Mouse (Mus musculus): ENCODE measurements around the gene Alox5.
"Not testable (repeated sequence)": the region's sequence is repeated elsewhere in the genome, so short reads cannot be mapped to it uniquely, and the experiment has no call there.

The Alox5 gene

DNA sequence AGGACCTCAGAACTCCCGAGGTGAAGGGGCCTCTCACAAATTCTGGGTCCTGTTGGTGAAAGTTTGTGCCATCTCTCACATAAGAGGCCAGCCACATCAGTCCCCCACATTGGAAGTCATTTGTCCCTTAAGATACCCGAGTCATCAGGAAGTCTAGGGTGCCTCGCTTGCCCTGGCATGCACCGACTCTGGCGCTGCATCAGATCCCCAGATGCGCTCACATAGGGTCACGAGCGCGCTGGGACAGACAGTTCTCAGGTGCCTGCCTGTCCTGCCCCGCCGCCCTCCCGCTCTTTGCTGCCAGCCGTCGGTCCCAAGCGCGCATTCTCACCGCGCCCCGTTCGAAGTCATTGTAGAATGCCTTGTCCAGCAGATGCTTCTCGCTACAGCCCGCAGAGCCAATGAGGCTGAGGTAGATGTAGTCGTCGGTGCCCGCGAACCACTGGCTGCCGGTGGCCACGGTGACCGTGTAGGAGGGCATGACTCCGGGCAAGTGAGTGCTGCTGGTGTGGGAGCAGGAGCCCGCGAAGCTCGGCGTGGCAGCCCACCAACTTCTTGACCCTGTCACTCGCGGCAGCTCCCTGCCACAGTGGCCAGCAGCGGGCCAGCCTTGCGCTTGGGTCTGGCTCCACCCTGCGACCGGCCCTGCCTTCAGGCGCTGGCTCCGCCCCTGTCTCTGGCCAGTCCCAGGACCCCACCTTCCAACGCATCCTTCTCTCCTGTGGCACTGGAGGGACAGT, at the start of gene Alox5:
TSS of gene Alox5 (minus strand) at position 635 of the 740 bp plus-strand sequence.
- peak in 1 of 2 experiments; percentile 4 for DNase-seq

DNA sequence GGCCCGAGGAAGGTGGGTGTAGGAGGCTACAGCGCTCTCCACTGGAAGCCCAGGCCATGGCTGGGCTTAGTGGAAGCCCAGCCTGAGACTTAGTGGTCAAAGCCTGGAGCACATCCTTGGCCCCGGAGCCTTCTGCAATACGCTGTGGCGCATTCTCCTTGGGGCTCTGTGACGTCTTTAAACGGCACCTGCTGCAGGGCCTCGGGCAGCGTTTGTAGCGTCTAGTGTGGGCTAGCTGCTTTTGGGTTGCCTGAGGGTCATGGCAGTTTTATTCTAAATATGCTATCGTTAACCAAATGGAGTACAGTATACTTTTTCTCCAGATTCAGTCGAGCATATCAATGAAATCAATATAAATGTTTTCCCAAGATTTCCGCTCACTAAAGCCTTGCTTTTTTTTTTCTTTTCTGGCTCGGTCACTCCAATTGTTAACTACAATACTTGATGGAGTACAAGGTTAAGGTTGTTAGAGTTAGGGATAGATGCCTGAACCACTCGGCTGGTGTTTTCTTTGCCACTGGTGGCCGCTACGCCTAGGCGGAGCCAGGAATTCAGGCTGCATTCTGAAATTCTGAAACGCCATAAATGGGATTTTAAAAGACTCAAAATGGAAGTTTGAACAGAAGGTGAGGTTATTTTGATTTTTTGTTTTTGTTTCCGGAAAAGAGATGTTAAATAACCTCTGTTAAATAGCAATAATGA, 45.5 kb upstream of the Alox5 start, which contains the start of gene Olfr212:
TSS of gene Olfr212 (plus strand) at position 215 of the 702 bp plus-strand sequence.
- DNase-seq: not testable (repeated sequence)

DNA sequence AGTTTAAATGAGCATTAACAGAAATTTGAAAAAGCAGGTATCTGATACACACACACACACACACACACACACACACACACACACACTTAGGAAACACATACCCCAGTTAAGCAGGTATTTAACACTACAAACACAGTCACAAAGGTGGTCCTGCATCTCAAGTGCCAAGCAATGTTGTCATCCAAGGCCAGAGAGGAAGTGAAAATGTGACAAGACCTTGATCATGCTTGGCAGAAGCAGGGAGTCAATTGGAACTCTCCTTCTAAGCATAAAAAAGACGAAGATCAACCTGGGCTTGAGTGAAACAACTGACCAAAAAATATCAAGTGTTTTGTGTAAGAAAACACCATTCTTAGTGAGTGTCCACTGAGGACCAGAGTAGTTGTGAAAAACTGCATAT, 35.0 kb upstream of the Alox5 start:
- DNase-seq: no peak

DNA sequence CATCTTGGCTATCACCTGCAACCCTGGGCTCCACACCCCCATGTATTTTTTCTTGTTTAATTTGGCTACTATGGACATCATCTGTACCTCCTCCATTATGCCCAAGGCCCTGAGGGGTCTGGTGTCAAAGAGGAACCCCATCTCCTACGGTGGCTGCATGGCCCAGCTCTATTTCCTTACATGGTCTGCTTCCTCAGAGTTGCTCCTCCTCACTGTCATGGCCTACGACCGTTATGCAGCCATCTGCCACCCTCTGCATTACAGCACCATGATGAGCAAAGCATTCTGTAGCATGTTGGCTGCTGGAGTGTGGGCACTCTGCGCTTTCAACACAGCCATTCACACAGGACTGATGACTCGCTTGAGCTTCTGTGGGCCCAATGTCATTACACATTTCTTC, 32.8 kb upstream of the Alox5 start:
- DNase-seq: no peak

GRCm38 (mm10) chr6:116488791-116489190, 27.8 kb upstream of the Alox5 start, which contains the start of gene Olfr211:
Gene Olfr211 (plus strand): TSS chr6:116489091.
- no peak for DNase-seq

DNA sequence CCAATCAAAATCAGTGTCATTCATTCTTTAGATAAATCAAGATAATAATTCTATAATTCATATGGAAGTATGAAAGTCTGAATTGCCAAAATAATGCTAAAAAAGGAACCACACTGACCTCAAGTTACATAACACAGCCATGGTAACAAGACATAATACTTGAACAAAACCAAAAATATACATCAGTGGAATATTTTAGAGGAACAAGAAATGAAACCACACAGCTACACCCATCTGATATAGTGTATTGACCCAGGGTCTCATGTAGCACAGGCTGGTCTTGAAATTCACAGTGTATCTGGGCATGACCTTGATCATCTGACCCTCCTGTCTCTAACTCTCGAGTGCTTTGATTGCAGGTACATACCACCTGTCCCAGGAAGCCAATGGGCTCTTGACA, 25.9 kb upstream of the Alox5 start:
- no peak for DNase-seq

DNA sequence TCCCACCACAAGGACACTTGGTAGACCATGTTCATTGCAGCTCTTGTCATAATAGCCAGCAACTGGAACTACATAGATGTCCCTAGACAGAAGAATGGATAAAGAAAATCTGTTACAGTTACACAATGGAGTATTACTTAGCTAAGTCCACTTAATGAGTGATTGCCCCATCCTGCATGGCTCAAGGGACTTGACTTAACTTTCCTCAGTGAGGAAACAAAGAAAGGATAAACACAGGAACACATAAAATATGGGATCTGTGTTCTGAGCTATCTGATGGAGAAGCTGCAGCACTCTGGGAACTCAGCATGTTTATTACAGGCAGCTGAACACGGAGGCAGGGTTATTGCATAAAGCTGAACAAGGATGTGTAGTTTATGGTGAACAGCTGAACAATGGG, 24.1 kb upstream of the Alox5 start:
- no peak for DNase-seq

DNA sequence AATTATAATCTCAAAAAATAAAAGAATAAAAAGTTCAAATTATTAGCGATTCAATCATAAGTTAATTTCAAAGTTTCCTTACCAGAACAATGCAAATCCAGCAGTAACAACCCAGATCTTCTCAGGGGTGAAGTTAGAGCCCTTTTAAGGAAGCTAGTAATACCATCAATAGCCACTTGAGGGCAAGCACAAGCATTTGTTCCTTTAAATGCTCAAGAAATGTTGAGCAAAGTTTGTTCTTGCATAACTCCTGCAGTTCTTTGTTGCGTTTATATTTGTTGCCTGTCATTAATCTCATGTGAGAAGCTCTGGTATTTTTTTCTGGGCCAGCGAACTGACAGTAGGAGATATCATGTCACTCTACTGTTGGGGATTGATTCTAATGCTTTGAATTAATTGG, 7.1 kb upstream of the Alox5 start:
- DNase-seq: peak in 1 of 2 experiments; percentile 8

DNA sequence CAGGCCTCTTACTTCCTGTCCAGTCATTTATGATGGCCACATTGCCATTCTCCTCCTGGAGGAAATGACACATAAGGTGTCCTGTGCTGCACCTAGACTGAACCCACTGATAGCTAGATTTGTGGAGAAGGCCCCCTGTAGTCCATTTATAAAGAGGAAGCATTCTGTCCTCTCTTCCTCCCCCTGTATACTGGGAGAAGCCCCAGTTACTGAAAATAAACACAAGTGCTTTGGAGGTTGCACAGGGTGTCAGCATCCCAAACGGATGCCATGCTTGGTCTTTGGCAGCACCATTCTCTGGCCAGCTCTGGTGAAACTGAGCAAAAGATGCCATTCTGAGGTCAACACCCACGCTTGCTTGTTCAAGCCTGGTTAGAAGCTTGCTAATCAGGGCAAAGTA, 1.7 kb downstream of the Alox5 start:
- no peak for DNase-seq

GRCm38 (mm10) chr6:116458728-116459127, 2.2 kb downstream of the Alox5 start:
- no peak for DNase-seq

- DNase-seq: peak in 1 of 2 experiments; percentile 5
Observed at GRCm38 (mm10) chr6:116456482-116456881, 4.5 kb downstream of the Alox5 start.

DNA sequence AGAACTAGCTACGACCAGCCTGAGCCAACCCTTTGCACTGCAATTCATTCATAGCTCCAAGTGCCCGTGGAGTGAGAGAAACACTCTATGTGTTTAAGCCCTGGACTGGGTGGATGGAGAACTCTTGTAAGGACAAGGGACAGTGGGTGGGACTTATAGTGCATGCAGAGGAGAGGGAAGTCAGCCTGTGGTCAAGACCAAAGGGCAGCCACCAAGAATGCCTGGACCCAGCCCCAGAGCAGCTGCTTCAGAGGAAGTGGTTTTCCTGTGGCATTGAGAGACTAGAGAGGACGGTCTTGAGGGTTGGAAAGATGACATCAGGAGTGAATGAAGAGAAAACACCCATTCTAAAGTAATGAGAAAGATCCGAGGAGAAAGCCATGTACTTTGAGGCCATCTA, 5.2 kb downstream of the Alox5 start:
- DNase-seq: peak; percentile 33 to 37

GRCm38 (mm10) chr6:116440849-116441248, 20.1 kb downstream of the Alox5 start:
- DNase-seq: no peak

- DNase-seq: no peak
Observed at GRCm38 (mm10) chr6:116440447-116440846, 20.5 kb downstream of the Alox5 start.

DNA sequence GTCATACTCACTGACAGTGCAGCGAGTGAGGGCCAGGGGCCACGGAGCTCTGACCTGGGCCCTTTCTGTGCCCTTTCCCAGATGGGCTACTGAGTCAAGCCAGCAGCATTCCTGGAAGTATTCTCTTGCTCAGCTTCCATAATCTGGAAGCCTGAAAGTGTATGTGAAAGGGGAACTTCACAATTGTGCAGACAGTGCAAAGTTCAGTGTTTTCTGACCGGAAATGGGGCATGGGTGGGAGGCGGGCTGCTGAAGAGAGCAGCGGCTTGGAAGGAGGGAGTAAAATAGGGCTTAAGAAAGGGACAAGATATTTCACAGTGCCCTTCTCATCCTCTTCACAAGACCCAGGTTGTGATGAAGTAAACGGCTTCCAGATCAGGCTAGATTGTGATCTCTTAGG, 21.4 kb downstream of the Alox5 start:
- DNase-seq: no peak

DNA sequence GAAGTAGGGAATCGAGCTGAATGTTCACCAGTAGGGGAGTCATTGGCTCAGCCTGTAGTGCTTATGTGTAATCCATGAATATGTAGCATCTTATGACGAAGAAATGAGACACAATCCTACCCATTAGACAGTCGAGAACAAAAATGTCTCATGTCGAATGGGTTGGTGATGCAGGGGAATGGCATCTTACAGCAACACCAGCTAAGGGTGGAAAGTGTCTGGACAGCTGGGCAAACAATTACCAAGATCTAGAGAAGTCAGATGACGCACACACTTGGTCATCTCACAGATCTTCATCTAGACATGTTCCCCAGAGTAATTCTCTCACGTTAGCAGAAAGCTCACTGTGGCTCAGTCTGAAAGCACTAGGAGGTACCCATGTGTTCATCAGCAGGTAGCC, 22.1 kb downstream of the Alox5 start:
- no peak for DNase-seq

DNA sequence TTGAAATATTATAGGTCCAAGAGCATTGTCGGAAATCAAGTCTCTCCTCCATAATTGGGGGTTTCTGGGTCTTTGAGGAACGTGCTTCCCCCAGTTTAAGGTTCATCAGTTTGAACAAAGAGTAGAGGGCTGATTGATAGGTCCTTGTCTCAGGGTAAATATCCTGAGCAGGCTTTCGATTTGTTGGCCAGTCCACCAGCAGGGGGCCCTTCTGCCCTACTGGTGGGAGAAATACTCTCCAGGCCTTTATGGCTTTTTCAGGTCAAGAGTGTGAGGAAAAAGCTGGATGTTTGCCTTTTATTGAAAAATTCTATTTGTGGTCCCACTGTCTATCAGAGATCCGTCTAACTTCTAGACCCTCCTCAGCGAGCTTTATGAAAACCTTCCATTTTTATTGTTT, 32.7 kb downstream of the Alox5 start:
- DNase-seq: no peak

DNA sequence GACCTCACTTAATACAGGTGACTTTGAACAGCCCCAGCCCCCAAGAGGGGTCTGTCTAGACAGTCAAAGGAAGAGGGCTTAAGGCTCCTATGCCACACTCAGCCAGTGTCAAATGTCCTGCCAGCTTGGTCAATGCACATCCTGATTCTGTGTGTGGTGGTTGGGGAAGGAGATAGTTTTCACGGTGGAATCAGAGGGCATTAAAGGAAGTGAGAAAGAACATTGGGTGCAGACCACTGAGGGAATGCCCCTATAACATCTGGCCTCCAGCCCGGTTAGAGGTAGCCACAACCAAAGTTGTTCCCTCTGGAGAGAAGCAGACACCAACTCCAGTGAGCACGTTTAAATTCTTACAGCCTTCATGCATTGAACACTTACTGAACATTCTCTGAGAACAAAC, 33.4 kb downstream of the Alox5 start:
- no peak for DNase-seq

GRCm38 (mm10) chr6:116423664-116424063, 37.3 kb downstream of the Alox5 start:
- peak; percentile 29 to 58 for DNase-seq

DNA sequence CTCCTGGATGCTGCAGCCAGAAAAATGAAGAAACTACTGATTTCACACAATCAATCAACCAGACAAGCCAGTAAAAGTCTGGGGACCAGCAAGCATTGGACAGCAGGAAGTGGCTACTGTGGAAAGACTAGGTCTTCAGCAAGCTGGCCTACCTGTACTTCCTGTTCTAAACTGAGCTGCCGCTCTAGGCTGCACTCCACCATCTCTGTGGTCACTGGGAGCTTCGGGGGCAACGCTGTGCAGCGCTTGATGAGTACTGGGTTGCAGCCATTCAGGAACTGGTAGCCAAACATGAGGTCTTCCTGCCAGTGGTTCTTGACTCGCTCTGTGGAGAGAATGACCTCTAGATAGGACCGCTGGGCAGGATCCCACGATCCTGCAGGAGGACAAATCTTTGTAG, 38.0 kb downstream of the Alox5 start:
- DNase-seq: no peak

DNA sequence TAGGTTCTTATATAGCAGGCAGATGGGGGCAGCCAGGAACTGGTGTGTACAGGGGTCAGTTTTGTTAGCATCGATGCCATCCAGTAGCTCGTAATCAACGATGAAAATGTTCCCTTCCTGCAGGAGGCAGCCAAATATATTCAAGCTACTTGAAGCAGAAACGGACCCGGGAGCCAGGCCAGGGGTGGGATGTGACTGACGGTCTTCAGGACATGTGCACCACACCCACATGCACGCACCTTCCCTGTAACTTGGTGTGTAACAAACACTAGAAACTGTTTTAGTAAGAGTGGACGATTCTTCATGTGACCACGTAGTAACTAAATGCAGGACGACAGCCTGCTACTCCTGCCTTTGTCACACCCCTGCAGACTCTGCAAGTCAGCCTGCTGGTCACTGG, 40.7 kb downstream of the Alox5 start:
- no peak for DNase-seq

DNA sequence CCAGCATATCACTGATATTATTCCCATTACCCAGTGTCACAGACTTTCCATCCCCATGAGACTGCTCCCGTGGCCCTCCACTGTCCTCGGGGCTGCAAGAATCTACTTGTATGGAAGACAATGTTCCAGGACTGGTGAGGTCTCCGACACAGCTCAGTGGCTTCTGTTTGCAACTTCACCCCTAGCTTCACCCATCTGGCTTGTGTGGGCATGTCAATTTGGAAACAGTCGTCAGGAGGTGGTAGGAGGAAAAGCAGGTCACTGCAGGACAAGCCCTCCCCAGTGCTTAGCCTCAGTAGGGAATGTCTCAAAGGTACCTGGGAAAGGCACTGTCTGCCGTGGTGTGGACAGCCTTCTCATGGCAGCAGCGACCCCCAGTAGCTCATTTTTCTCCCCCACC, 41.3 kb downstream of the Alox5 start:
- no peak for DNase-seq

- DNase-seq: no peak
Observed at GRCm38 (mm10) chr6:116418487-116418886, 42.5 kb downstream of the Alox5 start.

All from kidney, adult 8-10 months (tissue).